Mouse (Mus musculus): ENCODE measurements around the gene Syngr1.

- TF ChIP-seq CTCF (IDR thresholded peaks at IDR 0.05; ENCODE audit: low read depth, low read length): no peak
- no peak for TF ChIP-seq POLR2AphosphoS5 (IDR thresholded peaks at IDR 0.05; ENCODE audit: insufficient replicate concordance, low read depth, low read length)
- no peak for TF ChIP-seq GATA2 (IDR thresholded peaks at IDR 0.05; ENCODE audit: borderline replicate concordance, low read depth, low read length)
- TF ChIP-seq GATA1 (IDR thresholded peaks at IDR 0.05; ENCODE audit: borderline replicate concordance, low read length): no peak
These were observed 49.2 kb downstream of the Syngr1 start for GRCm38 (mm10) chr15:80140302-80140701.

Data from G1E (cell line).